Mouse (Mus musculus): ENCODE data around the gene Pde6h. TPM values are rescaled to one million over a fixed set of nuclear protein-coding genes. Genes with fewer than 3 reads are reported as not detected.

Pde6h gene
- polyA plus RNA-seq, 1 experiment, result 6.5 TPM

- Histone ChIP-seq H3K4me3 (ENCODE audit: control insufficient read depth, low read depth, low read length) (no peak overlapping the region), H3K27me3 (ENCODE audit: control insufficient read depth, insufficient read depth, low read length) (no peaks in the 10 kb centered on the region)
These were observed 26.5 kb downstream of the Pde6h start for GRCm38 (mm10) chr6:136950171-136950570.

GRCm38 (mm10) chr6:136952930-136953329 is 29.3 kb downstream of the Pde6h start:
- Histone ChIP-seq H3K4me3 (ENCODE audit: control insufficient read depth, low read depth, low read length) (no peak overlapping the region), H3K36me3 (ENCODE audit: control insufficient read depth, insufficient read depth, low read length) (no peaks in the 10 kb centered on the region), H3K4me1 (ENCODE audit: control insufficient read depth, insufficient read depth, low read length) (no peaks in the 10 kb centered on the region), H3K27me3 (ENCODE audit: control insufficient read depth, insufficient read depth, low read length) (no peaks in the 10 kb centered on the region), H3K27ac (ENCODE audit: control insufficient read depth, insufficient read depth, low read depth, low read length) (no peak overlapping the region)
- TF ChIP-seq CTCF (IDR thresholded peaks at IDR 0.05; ENCODE audit: control insufficient read depth, insufficient read depth, insufficient replicate concordance, low read depth, low read length) (no peak), POLR2A (IDR thresholded peaks at IDR 0.05; ENCODE audit: control insufficient read depth, low read depth, low read length) (no peak)

More at GRCm38 (mm10) chr6:136950171-136950570, 26.5 kb downstream of the Pde6h start:
- no peaks in the 10 kb centered on the region for H3K36me3 ChIP-seq (ENCODE audit: control insufficient read depth, insufficient read depth, low read length)
- H3K27ac ChIP-seq (ENCODE audit: control insufficient read depth, insufficient read depth, low read depth, low read length), result no peak overlapping the region
- TF ChIP-seq CTCF (IDR thresholded peaks at IDR 0.05; ENCODE audit: control insufficient read depth, insufficient read depth, insufficient replicate concordance, low read depth, low read length) (no peak), POLR2A (IDR thresholded peaks at IDR 0.05; ENCODE audit: control insufficient read depth, low read depth, low read length) (no peak)
- H3K4me1 ChIP-seq (ENCODE audit: control insufficient read depth, insufficient read depth, low read length), result no peaks in the 10 kb centered on the region

- H3K4me3 ChIP-seq (ENCODE audit: control insufficient read depth, low read depth, low read length), result no peak overlapping the region
These were observed 30.6 kb downstream of the Pde6h start for GRCm38 (mm10) chr6:136954192-136954591.

DNA sequence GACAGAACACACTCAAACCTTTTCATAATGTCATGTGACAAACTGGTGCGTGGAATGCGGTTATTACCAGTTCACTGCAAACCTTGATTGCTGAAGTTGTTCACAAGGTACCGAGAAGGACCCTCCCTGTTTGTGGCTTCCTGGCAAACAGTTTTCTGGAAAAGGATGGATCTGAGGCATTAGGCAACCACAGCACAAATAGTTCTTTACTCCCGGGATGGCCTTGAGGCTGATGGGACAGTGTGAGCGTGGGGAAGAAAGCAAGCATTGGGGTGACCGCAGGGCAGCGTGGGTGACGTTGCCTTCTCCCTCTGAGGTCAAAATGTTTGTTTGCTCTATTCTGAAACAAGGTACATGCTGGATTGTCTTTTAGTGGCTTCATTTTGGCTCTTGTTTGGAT is 31.1 kb downstream of the Pde6h start:
- peaks cover 3% of the 10 kb centered on the region; the same call in 1 of the 2 replicates for H3K4me1 ChIP-seq (ENCODE audit: control insufficient read depth, insufficient read depth, low read length)
- no peak overlapping the region for H3K27ac ChIP-seq (ENCODE audit: control insufficient read depth, insufficient read depth, low read depth, low read length)
- H3K36me3 ChIP-seq (ENCODE audit: control insufficient read depth, insufficient read depth, low read length), result no peaks in the 10 kb centered on the region
- TF ChIP-seq POLR2A (IDR thresholded peaks at IDR 0.05; ENCODE audit: control insufficient read depth, low read depth, low read length) (no peak), CTCF (IDR thresholded peaks at IDR 0.05; ENCODE audit: control insufficient read depth, insufficient read depth, insufficient replicate concordance, low read depth, low read length) (no peak)
- no peak overlapping the region for H3K4me3 ChIP-seq (ENCODE audit: control insufficient read depth, low read depth, low read length)
- H3K27me3 ChIP-seq (ENCODE audit: control insufficient read depth, insufficient read depth, low read length), result no peaks in the 10 kb centered on the region

More at GRCm38 (mm10) chr6:136954192-136954591, 30.6 kb downstream of the Pde6h start:
- Histone ChIP-seq H3K27me3 (ENCODE audit: control insufficient read depth, insufficient read depth, low read length) (no peaks in the 10 kb centered on the region), H3K27ac (ENCODE audit: control insufficient read depth, insufficient read depth, low read depth, low read length) (no peak overlapping the region), H3K36me3 (ENCODE audit: control insufficient read depth, insufficient read depth, low read length) (no peaks in the 10 kb centered on the region), H3K4me1 (ENCODE audit: control insufficient read depth, insufficient read depth, low read length) (peaks cover 1% of the 10 kb centered on the region; the same call in 1 of the 2 replicates)
- TF ChIP-seq CTCF (IDR thresholded peaks at IDR 0.05; ENCODE audit: control insufficient read depth, insufficient read depth, insufficient replicate concordance, low read depth, low read length) (no peak), POLR2A (IDR thresholded peaks at IDR 0.05; ENCODE audit: control insufficient read depth, low read depth, low read length) (no peak)

GRCm38 (mm10) chr6:136955240-136955639 is 31.6 kb downstream of the Pde6h start:
- no peak for TF ChIP-seq POLR2A (IDR thresholded peaks at IDR 0.05; ENCODE audit: control insufficient read depth, low read depth, low read length)
- TF ChIP-seq CTCF (IDR thresholded peaks at IDR 0.05; ENCODE audit: control insufficient read depth, insufficient read depth, insufficient replicate concordance, low read depth, low read length), result no peak
- H3K4me3 ChIP-seq (ENCODE audit: control insufficient read depth, low read depth, low read length), result no peak overlapping the region

DNA sequence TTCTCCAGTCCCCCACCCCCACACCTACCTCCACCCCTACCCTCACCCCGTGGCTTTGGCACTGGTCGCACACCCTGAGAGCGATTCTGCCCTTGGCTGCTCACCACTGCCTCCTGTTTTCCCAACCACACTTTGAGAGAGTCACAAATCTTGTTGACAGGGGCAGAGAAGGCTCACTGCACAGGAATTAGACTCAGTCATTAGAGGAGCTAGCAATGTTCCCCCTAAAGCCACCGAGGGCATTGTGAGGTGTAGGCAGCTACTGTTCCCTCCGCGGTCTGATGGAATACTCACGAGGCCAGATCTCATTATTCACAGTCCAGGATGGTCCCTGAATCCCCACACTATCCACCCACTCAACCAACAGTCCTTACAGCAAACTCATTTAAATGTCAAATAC is 33.4 kb downstream of the Pde6h start:
- peaks cover 3% of the 10 kb centered on the region; the same call in 1 of the 2 replicates for H3K4me1 ChIP-seq (ENCODE audit: control insufficient read depth, insufficient read depth, low read length)
- H3K36me3 ChIP-seq (ENCODE audit: control insufficient read depth, insufficient read depth, low read length), result no peaks in the 10 kb centered on the region
- TF ChIP-seq POLR2A (IDR thresholded peaks at IDR 0.05; ENCODE audit: control insufficient read depth, low read depth, low read length), result no peak
- TF ChIP-seq CTCF (IDR thresholded peaks at IDR 0.05; ENCODE audit: control insufficient read depth, insufficient read depth, insufficient replicate concordance, low read depth, low read length), result no peak
- H3K27ac ChIP-seq (ENCODE audit: control insufficient read depth, insufficient read depth, low read depth, low read length), result no peak overlapping the region
- no peaks in the 10 kb centered on the region for H3K27me3 ChIP-seq (ENCODE audit: control insufficient read depth, insufficient read depth, low read length)
- H3K4me3 ChIP-seq (ENCODE audit: control insufficient read depth, low read depth, low read length), result no peak overlapping the region

More at GRCm38 (mm10) chr6:136955240-136955639, 31.6 kb downstream of the Pde6h start:
- no peaks in the 10 kb centered on the region for H3K36me3 ChIP-seq (ENCODE audit: control insufficient read depth, insufficient read depth, low read length)
- H3K27me3 ChIP-seq (ENCODE audit: control insufficient read depth, insufficient read depth, low read length), result no peaks in the 10 kb centered on the region
- H3K27ac ChIP-seq (ENCODE audit: control insufficient read depth, insufficient read depth, low read depth, low read length), result no peak overlapping the region
- H3K4me1 ChIP-seq (ENCODE audit: control insufficient read depth, insufficient read depth, low read length), result peaks cover 3% of the 10 kb centered on the region; the same call in 1 of the 2 replicates

DNA sequence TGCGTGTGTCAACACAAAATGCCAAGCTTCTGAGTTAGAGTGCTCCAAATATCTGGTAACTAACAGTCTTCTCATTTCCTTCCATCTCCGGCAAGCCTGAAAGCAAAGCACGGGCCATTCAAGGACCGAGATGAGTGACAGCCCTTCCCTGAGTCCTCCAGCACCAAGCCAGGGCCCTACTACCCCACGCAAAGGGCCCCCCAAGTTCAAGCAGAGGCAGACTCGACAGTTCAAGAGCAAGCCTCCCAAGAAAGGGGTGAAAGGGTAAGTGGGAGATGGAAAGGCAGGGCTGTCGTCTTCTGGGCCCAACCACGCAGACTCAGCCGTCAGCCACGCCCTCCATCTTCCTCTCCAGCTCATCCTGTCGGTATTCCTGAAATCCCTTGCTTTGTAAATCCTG is 35.5 kb downstream of the Pde6h start:
- Histone ChIP-seq H3K4me1 (ENCODE audit: control insufficient read depth, insufficient read depth, low read length) (peaks cover 3% of the 10 kb centered on the region; the same call in 1 of the 2 replicates), H3K27me3 (ENCODE audit: control insufficient read depth, insufficient read depth, low read length) (no peaks in the 10 kb centered on the region), H3K27ac (ENCODE audit: control insufficient read depth, insufficient read depth, low read depth, low read length) (no peak overlapping the region), H3K4me3 (ENCODE audit: control insufficient read depth, low read depth, low read length) (no peak overlapping the region; the same call in 1 of the 2 replicates), H3K36me3 (ENCODE audit: control insufficient read depth, insufficient read depth, low read length) (no peaks in the 10 kb centered on the region)
- TF ChIP-seq CTCF (IDR thresholded peaks at IDR 0.05; ENCODE audit: control insufficient read depth, insufficient read depth, insufficient replicate concordance, low read depth, low read length), result no peak
- TF ChIP-seq POLR2A (IDR thresholded peaks at IDR 0.05; ENCODE audit: control insufficient read depth, low read depth, low read length), result no peak

Measured in testis, adult 2 months (tissue).